Mouse (Mus musculus) NIH3T3 (cell line): Measurements from ENCODE around the gene Cacna2d3.
A peak's percentile ranks its signal among the peaks of the same experiment; 100 is the strongest.

Source experiments
- DNase-seq: peaks from one replicate; pipeline ENCODE4 v3.0.0-alpha.2; 2012; ENCODE audit warnings: low read depth

Cacna2d3 gene

DNA sequence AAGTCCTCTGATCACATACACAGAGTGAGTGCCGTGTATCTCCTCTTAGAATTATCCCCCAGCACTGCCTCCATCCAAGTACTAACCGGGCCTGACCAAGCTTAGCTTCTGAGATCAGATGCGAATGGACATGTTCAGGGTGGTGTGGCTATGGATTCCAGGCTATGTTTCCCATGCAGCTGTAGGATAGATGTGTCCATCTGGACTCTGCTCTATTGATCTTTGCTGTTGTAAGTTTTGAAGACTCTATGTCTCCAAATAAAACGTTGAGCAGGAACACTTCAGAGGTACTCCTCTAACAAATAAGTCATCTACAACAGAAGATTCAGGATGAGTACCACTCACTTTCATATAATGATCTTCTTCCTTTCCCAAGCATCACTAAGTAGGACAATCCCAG, 712.0 kb downstream of the Cacna2d3 start:
- no peak for DNase-seq

DNA sequence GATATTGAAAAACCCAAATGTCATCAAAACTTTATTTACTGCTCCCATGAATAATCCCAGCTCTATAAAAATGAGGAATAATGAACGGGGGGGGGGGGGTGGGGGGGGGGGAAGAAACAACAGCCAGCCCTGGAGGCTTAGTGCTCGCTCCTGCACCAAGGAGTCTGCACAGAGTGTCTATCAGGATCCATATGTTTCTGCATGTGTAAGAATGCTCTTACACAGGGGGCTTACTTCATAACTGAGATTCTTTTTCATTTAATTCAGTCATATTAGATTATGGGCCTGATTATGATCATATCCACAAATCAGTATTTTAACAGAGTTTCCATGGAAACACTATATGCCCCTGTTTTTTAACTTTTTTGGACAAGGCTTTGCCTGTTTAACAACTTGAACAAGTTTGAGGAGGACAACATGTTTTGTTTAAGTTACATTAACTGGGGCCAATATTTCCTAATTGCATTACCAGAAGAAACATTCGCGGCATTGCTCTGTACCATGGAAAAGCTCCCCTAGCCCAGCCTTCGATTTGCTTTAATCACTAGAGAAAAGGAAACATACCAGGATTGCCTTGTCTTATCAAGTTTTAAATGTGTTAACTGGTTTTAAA, 716.3 kb downstream of the Cacna2d3 start:
- DNase-seq: no peak

DNA sequence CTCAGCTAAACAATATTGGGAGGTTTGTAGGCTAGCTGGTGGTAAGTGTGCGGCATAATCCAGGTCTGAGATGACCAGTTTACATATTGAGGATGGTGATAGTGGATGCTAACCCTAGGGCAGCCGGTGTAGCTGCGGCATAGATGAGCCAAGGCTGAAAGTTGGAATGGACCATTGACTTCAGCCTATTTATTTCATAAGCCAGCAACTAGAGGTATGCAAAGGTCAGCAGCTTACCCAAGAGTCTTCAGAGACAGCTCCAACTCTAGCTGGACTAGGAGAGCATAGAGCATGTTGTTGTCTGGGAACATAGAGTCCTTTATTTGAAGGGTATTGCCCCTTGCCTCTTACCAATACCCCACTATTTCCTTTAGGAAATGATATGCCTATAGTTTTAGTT, 725.1 kb downstream of the Cacna2d3 start:
- no peak for DNase-seq

DNA sequence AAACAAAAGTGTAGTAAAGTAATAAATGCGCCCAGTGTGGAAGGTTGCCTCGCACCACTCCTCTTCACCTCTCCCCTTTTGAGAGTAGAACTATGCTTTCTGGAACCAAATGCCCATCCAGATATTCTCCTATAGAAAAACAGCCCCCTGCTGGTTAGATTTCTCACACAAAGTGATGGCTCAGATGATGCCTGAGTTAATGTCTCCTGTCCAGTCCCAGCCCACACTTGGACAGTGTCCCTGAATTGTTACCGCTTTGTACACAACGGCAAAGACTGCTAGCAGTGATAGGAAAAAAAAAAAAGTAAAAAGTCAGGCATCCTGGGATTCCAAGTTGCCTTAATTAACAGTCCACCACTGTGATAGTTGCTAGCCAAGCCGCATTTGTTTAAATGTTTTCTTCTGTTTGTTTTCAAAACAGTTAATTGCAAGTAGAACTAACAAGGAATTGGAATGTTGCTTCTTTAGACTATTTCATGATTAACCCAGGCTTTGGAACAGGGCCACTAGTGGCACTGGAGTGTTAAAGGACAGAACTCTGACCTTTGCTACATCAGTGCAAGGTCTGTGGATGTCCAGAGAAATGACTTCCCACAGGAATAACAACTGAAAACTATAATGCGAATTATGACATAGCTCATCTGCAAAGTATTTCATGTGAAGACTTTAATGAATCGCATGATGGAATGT, 733.3 kb downstream of the Cacna2d3 start:
- DNase-seq: no peak

DNA sequence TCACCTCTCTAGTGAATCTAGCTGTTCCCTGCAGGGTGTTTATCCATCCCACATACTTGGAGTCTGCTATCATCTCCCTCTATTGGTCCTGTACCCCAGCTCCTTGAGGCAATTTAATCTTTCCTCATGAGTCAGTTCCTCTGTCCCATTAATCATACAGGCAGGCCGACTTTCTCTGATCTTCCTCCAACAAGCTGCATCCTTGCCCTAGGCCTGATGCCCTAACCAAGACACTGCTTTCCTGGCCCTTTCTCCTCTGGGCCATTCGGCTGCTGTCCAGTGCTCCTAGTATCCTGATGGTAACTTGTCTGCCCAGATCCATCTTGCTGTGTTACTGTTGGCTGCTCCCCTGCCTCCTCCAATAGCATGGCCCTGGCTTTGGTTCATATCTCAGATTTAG, 737.4 kb downstream of the Cacna2d3 start:
- DNase-seq: peak; percentile 16

DNA sequence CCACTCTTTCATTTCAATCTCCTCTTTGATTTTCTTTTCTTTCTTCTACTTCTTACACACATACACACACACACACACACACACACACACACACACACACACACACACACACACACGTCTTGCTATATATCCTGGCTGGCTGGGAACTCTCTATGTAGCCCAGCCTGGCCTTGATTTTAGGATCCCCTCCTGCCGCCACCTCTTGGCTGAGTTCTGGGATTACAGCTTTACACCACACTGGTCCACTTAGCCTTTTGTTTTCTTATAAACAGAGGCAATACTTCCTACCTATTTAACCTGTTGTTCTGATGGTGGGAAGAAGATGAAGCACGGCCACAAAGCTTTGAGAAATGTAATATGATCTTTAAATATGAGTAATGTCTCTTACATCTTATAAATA, 741.2 kb downstream of the Cacna2d3 start:
- peak; percentile 30 for DNase-seq

DNA sequence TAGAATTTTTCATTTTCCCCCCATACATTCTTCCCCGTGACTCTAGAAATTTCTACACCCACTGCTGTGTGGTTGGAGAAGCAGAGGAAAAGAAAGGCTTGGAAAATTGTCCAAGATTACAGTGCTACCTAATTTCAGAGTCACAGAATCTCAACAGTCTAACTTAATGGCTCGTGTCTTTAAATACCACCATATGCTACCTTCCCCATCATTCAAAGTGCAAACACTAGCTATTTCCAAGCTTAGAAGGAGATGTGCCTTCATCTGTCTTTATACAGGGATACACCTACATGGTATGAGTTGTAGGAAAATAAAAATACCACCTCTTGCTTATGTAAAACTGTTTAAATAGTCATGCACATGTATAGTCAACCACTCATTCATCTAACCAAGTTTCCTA, 742.4 kb downstream of the Cacna2d3 start:
- DNase-seq: no peak

DNA sequence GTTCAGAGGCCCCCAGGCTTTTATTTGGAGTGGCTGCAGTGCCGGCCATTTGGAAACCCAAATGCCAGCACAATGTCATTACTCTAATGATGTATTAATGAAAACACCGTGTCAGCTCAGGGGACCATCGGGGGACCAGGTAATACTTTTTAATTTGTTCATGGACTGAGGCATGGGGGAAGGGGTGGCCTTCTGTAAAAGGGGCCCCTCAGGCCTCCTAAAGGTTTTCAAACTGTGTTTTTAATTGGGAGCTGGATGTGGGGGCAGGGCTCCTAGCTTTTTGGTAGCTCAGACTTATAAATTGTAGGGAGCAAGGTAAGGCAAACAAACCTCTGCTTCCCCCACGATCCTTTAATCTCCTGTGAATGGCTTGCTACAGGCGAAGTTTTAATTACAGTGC, 749.0 kb downstream of the Cacna2d3 start:
- no peak for DNase-seq

DNA sequence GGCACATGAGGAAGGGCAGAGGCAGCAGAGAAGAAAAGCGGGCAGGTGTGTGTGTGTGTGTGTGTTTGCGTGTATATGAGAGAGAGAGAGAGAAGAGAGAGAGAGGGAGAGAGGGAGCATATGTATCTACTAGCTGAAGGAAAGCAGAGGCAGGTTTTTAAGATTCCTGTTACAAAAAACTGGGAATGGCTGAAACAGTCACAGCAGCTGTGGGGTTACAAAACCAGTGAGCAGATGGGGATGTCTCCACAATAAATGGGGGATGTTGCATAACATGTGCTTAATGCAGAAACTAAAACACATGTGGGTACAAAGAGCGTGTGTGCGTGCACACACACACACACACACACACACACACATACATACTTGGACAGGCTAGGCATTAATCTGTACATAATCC, 752.4 kb downstream of the Cacna2d3 start:
- DNase-seq: no peak

DNA sequence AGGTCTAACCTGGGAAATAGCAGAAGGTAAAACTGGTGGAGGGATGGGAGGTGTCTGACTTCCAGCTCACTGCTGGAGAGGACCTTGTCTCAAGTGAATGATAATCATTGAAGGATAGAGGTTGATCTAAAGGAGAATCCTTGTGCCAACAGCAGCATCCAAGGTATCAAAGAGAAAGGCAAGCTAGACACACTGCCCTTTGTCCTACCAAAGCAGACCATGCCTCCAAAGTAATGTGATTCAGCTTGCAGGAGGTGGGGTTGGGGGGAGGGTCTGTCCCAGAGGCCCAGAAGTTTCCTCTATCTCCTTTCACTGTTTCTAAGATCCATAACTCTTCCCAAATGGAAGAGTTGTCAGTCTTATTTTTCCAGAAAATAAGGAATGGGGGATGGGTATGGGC, 754.8 kb downstream of the Cacna2d3 start:
- no peak for DNase-seq

DNA sequence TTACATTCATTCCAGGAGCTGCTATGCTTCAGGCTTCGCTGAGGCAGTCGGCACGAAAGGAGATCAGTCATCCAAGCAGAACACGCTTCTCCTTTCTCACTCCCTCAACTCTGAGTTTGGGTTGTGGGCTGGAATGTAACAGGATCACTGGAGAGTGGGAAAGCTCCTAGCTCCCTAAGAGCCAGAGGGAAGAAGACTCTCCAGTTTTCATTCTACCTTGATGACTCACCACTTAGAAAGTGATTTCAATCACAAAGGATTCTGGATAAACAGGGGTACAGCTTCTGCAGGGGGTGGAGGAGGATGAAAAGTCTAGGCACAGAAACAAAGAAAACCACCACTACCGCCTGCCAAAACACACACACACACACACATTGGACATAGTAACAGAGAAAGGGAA, 760.3 kb downstream of the Cacna2d3 start:
- no peak for DNase-seq

DNA sequence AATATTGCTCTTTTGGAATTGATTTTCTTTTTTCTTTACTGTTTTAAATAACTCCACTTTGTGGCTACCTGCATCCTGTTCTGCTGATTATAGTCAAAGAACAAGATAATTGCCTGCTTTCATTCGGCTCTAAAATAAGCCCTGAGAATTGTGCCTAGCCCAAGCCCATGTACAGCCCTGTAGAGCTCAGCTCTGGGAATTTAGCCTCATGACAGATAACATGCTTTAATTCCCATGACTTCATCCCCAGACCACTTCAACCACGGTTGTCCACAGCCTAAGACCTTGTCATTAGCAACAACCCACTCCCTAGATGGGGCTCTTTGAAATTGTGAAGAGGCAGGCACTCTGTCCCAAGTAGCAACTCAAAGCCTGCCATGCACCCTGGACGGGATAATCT, 762.6 kb downstream of the Cacna2d3 start:
- DNase-seq: no peak

DNA sequence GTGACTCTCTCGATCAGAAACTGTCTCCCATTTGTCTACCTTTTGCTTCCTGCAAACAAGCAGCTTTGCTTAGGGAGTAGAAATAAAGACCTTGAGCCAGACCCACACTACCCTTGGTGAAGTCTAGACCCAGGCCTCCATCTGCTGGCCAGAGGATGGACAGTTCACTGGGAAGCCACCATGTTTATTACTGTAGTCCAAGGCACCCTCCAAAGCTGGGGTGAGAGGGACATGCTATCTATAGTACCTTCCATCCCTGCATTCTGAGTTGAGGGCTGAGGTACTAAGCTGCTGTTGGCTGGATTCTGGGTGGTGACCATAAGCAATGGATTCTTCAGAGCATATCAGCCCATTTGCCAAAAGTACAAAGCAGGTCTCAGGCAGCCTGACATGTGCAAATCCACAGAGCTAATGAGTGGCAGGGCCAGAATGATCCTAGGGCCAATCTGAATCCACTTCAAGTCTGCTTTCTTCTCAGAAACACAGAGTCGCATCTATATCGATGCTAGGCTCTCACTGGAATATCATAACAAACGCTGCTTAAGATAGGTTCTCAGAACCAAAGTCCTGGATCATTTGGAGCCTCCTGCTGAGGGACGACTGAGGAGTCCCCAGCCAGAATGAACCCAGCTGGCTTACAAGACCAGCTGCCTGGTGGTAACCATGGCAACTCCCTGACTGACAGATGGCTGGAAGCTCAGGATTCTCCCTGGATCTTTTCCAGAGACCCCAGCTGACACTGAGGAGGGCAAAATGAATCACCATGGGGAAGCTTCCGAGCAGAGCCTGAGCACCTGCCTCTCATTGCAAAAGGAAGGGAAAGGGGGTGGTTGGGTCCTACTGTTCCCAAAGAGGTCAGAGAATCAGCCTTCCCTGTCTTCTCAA, 763.3 kb downstream of the Cacna2d3 start:
- DNase-seq: peak; percentile 3

DNA sequence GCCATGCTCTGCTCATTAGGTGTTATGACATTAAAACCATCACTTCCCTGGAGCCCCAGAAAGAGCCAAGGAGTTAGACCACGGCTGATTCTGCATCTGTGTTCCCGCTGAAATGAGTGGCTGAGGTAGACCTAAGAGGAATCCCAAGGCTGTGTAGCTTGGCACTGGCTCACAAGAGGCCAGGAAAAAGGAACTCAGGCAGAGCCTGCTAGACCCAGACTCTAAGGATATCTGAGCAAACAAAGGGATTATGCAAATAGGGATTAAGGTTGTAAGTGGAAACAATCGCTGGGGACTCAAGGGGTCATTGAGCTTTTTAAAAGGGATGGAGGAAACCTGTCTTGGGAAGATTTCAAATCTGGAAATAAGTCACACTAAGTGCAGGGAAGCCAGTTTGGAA, 766.5 kb downstream of the Cacna2d3 start:
- no peak for DNase-seq

DNA sequence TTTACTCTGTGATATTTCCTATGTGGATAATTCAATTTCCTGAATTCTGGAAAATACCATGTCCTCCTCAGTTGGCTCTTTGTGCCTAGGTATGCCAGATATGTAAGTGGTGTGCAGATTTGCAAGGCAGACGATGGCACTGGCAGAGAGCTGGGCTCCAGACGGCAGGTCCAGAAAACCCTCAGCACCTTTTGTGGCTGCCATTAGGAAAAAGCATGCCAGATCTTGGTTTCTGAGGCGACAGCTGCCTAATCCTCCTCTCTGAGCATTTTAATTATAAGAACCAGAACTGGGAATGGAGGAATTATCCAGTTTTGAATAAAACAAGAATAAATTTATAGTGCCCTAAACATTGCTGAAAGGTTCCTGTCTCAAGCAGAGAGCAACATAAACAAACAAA, 767.1 kb downstream of the Cacna2d3 start:
- DNase-seq: no peak

DNA sequence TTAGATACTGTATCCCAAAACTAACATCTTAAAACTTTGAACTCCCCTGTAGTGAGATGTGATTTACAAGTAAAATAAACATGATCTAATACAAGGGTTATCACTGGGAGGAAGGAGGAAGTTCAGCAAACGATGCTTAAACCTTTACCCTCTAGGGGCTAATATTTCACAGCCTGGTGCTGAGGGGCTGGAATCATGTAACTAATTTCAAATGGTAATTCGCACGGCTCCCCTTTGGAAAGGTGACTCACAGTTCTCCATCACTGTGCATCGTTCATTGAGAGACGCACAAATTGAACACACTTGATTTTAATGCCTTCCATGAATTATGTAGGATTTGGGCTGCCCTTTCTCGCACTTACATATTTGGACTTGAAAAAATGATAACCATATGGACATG, 767.6 kb downstream of the Cacna2d3 start:
- no peak for DNase-seq

DNA sequence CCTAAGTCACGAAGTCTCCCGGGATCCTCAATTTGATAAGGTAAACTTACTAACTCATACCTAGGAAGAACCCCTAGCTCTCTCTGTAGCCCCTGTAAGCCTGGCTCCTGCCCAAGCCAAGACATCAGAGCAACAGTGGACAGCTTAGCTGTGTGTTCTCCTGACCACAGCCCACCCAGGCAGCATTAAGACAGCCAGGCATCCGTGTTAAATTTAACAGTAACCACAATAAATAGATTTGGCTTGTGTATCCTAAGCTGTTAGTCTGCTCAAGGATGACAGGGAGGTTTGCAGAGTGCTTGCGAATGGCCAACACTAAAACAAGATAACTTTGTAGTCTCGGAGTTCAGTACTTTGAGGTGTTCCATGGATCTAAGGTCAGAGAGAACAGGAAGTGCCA, 768.3 kb downstream of the Cacna2d3 start:
- DNase-seq: no peak

DNA sequence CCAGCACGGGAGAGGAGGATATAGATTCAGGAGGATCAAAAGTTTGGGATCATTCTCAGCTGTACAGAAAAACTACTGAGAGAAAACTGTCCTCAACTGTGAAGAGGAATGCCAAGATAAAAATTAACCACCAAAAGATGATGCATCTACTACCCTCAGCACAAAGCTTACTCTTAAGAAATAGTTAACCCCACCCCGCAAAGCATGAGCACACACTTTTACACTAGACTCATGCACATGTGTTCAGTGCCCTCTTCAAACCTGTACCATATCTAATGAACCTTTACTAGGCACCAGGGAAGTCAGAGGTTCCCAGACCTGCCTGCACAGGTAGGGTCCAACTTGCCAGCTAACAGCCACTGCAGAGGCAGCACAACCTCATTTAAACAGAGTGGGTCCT, 771.2 kb downstream of the Cacna2d3 start:
- no peak for DNase-seq

DNA sequence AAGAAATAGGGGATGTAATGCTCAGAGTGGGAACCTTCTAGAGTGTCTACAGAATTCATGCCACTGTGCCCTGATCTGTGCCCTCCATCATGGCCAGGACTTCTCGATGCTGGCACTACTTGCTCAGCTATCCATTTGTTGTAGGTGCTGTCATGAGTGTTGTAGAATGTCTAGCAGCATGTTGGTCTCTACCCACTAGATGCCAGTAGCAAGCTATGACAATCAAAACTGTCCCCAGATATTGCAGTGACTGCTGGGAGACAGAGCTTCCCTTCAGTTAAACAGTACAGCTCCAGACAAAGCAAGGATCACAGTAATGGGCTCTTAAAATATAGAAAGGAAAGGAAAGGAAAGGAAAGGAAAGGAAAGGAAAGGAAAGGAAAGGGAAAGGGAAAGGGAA, 771.9 kb downstream of the Cacna2d3 start:
- no peak for DNase-seq

DNA sequence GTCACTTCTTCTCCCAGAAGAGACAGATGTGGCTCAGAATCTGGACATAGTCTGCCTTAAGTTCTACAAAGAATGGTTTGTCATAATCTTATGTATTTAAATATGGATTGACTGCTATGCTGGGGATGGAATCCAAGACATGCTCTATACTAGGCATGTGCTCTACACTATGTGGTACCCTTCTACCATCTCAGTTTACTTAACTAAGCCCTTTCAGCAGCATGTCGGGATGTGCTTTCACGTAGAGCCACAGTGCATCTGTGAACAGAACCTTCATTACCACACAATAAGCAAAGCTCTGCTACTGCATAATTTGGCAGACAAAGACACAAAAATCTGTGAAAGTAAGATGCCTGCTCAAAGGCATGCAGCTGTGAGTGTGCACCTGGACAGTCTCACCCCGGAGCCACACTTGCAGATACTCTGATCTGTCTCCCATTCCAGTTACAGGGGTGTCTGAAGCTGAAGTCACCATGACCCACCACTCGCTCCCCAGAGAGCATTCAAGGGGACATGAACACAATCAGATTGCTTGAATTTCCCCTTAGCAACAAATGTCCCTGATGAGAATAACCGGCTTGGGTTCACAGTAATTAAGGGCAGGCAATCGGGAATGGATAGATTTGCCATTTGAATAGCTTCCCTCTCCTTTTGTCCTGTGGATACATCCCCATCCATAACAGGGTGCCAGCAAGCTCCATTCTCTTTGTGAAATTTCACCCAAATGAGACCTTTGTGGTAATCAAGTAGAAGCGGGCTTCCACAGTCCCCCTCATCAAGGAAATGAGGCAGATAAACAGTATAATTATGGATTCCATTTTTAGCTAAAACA, 773.4 kb downstream of the Cacna2d3 start:
- DNase-seq: no peak

DNA sequence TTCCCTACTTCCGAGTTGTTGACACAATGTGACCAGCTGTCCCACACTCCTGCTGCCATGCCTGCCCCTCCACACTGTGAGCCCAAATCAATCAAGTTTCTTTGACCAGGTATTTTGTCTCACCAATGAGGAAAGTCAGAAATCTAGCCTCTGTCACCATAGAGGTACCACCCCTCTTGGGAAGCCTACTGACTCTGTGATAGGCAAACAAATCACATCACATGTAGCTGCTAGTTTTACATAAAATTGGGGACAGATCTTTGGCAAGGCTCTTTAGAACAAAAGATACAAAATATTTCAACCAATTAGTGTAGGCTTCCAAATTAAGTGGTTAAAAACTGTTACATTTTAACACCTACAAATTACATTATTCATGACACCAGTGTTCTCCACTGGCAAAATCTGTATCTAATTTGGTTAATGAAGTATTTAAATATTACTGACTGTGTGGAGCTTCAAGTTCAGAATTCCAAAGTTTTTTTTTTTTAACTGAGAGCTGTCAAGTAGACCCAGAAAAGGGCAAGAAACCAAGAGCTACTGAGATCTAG, 788.8 kb downstream of the Cacna2d3 start:
- no peak for DNase-seq
